Mouse (Mus musculus): ENCODE data around the gene Foxn3.

GRCm38 (mm10) chr12:99309937-99310336 lies 253.4 kb downstream of the Foxn3 start:
- no peak for TF ChIP-seq CTCF (IDR thresholded peaks at IDR 0.05)
- no peak for TF ChIP-seq EP300 (IDR thresholded peaks at IDR 0.05)
